Mouse (Mus musculus) forebrain, embryonic 12.5 days (tissue): ENCODE results near the gene Gpr1. TPM values are rescaled to one million over a fixed set of nuclear protein-coding genes. Genes with fewer than 3 reads are reported as not detected.

Source experiments
- ATAC-seq: fragments of 200-750 bp; cut with Nextera tagmentation; 2 replicates; pipeline ENCODE4 v1.8.0; 2017; ENCODE audit warnings: moderate TSS enrichment; ENCODE audit not compliant: low FRiP score
- H3K27ac ChIP-seq: fragments of 300-500 bp; sonication (generic); 2 replicates; pipeline ENCODE4 v1.5.1; 2016; ENCODE audit warnings: mild to moderate bottlenecking
- H3K27me3 ChIP-seq: fragments of 300-500 bp; sonication (generic); 2 replicates; pipeline ENCODE4 v1.6.1; 2016; ENCODE audit warnings: mild to moderate bottlenecking
- H3K36me3 ChIP-seq: fragments of 300-500 bp; sonication (generic); replicated peaks from 2 replicates; pipeline ENCODE4 v1.6.1; 2016; ENCODE audit warnings: mild to moderate bottlenecking
- H3K4me1 ChIP-seq: fragments of 300-500 bp; sonication (generic); 2 replicates; pipeline ENCODE4 v1.6.1; 2016
- H3K4me2 ChIP-seq: fragments of 300-500 bp; sonication (generic); 2 replicates; pipeline ENCODE4 v1.6.1; 2016; ENCODE audit warnings: mild to moderate bottlenecking, moderate library complexity
- H3K4me3 ChIP-seq: fragments of 300-500 bp; sonication (generic); replicated peaks from 2 replicates; pipeline ENCODE4 v1.5.1; 2016; ENCODE audit warnings: mild to moderate bottlenecking
- H3K9ac ChIP-seq: fragments of 300-500 bp; sonication (generic); 2 replicates; pipeline ENCODE4 v1.6.1; 2016; ENCODE audit warnings: mild to moderate bottlenecking
- H3K9me3 ChIP-seq: fragments of 300-500 bp; sonication (generic); 2 replicates; pipeline ENCODE4 v1.6.1; 2016
- WGBS: fragments of 180-500 bp; shearing (Covaris S2); methylation state at CpG from one replicate; pipeline ENCODE4 v1.1.7; 2016; 5-methylcytosine and 5-hydroxymethylcytosine counted together
- polyA plus RNA-seq: library from polyadenylated mRNA; unstranded; fragments of >200 nt; fragmentation: Nextera tagmentation; extraction: Ambion mirVana; gene quantifications from 2 replicates; pipeline ENCODE4 v1.2.1, GENCODE M21; 2016

Gpr1 gene
- polyA plus RNA-seq, 1 experiment from 2014 or later: 0.59 TPM

DNA sequence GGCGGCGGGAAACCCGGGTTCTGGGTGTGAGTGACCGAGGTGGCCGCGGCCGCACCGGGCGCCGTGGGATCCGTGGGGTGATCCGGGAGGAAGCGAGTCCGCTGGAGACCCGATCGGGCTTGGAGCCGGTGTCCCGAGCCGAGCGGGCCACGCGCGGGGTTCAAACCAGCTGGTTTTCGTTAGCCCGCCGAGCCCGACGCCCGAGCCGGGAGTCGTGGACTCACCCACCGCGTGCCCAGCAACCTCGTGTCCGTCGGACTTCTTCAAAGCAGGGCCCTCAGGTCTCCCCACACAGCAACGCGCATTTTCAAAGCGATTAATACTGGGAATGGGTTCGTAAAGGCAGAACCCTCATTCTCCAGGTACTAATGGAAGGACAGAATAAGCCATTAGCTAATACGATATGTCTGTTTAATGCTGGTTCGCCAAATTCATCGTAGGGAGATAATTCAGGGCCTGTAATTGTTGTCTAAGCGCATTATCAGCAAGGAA lies 34.1 kb upstream of the Gpr1 start:
- H3K27me3 ChIP-seq: peaks cover 49% of the 10 kb centered on the region
- H3K27ac ChIP-seq: peak overlapping the region; percentile 86
- H3K9me3 ChIP-seq: no peaks in the 10 kb centered on the region
- H3K4me2 ChIP-seq: peak overlapping the region; percentile 55
- H3K36me3 ChIP-seq: no peaks in the 10 kb centered on the region
- H3K4me1 ChIP-seq: peaks cover 36% of the 10 kb centered on the region
- H3K4me3 ChIP-seq: peak overlapping the region; percentile 38
- H3K9ac ChIP-seq: peak overlapping the region; percentile 43
- 2% methylated on average over 44 of the region's 44 CpGs for WGBS
- no peak for ATAC-seq

- Histone ChIP-seq H3K27ac (peak overlapping the region; percentile 86), H3K36me3 (no peaks in the 10 kb centered on the region), H3K9ac (peak overlapping the region; percentile 43), H3K9me3 (no peaks in the 10 kb centered on the region), H3K4me3 (peak overlapping the region; percentile 38), H3K4me1 (peaks cover 31% of the 10 kb centered on the region), H3K27me3 (peaks cover 48% of the 10 kb centered on the region), H3K4me2 (peak overlapping the region; percentile 55)
- ATAC-seq: peak; percentile 37; the same call in 1 of the 2 replicates
- WGBS: under 1% methylated on average over 18 of the region's 18 CpGs
These were observed 33.6 kb upstream of the Gpr1 start for GRCm38 (mm10) chr1:63247831-63248359.

DNA sequence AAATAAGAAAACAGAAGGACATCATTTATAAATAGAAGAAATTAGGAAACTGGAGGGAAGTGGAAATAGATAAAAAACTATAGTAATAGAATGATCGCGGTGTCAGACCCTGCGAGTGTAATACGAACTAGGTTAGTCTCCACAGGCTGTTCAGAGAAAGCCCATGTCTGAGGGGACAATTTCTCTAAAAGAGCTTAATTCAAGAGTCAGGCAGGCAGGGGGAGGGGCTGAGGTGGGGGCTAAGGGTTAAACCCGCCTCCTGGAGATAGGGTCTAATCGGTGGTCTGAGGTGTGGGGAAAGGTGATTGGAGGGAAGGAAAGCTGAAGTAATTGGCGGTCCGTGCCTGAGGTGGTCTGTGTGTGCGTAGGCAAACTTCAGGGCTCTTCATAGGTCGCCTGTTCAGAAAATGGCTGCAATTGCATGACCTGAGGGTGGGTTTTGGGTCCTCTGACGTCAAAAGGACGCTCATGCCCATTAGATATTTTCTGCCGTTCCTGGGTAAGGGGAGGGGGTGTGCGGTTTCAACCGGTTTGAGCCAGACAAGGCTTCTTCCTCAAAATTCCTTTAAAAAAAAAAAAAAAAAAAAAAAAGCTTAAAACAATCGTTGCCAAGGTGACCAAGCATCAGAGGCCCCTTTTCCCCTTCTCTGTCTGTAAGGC lies 32.6 kb upstream of the Gpr1 start:
- ATAC-seq: peak; percentile 90
- peak overlapping the region; percentile 55 for H3K4me2 ChIP-seq
- no peaks in the 10 kb centered on the region for H3K9me3 ChIP-seq
- WGBS: under 1% methylated on average over 16 of the region's 16 CpGs
- no peaks in the 10 kb centered on the region for H3K36me3 ChIP-seq
- no peak overlapping the region; the same call in 1 of the 2 replicates for H3K9ac ChIP-seq
- peaks cover 39% of the 10 kb centered on the region for H3K27me3 ChIP-seq
- peak overlapping the region; percentile 67 for H3K27ac ChIP-seq
- peak overlapping the region; percentile 23 for H3K4me3 ChIP-seq
- peaks cover 26% of the 10 kb centered on the region for H3K4me1 ChIP-seq

DNA sequence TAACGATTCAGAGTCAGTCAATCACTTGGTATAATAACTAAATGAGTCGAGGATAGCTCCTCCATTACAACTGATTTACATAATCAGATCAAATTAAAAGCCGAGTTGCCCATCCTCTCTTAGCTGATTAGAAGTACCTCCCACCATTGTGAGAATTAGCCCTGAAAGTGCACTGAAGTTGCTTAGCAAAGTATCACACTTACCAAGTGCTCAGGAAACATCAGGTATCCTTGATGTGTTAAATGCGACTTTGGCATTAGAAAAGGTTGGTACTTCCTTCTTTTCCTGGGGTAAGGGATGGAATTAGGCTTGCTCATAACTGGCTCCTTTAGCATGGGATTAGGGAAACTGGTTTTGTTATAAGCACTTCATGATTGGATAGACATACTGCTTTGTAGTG lies 29.5 kb upstream of the Gpr1 start:
- ATAC-seq: no peak
- Histone ChIP-seq H3K27ac (no peak overlapping the region), H3K4me2 (no peak overlapping the region), H3K4me1 (peaks cover 20% of the 10 kb centered on the region), H3K36me3 (no peaks in the 10 kb centered on the region), H3K27me3 (peaks cover 13% of the 10 kb centered on the region), H3K9ac (no peak overlapping the region), H3K4me3 (no peak overlapping the region), H3K9me3 (no peaks in the 10 kb centered on the region)
- 45% methylated on average over 4 of the region's 4 CpGs for WGBS

DNA sequence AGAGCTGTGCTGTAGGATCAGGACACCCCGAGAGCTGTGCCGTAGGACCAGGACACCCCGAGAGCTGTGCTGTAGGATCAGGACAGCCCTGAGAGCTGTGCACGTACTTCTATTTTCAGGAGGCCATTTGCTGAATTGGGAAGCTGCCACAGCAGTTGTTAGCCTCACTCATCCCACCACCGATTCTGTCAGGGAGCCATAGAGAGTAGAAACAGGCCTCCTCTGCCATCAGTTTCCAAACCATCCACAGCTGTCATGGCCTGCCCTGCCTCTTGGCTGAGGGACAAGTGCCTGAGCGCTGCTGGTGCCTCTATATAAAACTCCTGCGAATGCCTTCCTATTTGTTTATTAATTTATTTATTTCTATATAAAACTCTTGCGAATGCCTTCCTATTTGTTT lies 25.4 kb upstream of the Gpr1 start:
- no peak overlapping the region for H3K9ac ChIP-seq
- H3K9me3 ChIP-seq: no peaks in the 10 kb centered on the region
- no peak for ATAC-seq
- peaks cover 8% of the 10 kb centered on the region for H3K4me1 ChIP-seq
- no peak overlapping the region for H3K27ac ChIP-seq
- WGBS: 92% methylated on average over 8 of the region's 8 CpGs
- no peak overlapping the region for H3K4me2 ChIP-seq
- no peaks in the 10 kb centered on the region for H3K36me3 ChIP-seq
- no peak overlapping the region for H3K4me3 ChIP-seq
- 0 out of 2 replicates have a peak, but pooled peaks cover 3% of the 10 kb centered on the region for H3K27me3 ChIP-seq

DNA sequence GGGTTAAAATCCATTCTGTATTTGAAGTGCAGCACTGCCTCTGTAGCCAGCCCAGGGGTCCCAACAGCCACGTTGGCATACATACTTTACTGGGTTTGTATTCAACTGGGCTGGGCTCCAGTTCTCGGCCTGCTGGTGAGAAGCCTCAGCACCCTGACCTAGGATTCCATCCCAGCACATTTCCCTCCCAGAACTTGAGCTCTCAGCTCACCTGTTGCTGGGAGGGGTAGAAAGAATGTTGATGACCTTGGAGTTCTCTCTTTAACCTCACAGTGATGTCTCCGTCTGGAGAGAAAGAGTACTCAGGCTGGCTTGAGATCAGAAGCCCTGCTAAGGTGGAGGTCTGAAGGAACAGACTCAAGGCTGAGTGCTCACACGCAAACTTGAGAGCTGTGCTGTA lies 25.0 kb upstream of the Gpr1 start:
- H3K4me2 ChIP-seq: no peak overlapping the region
- no peak overlapping the region for H3K27ac ChIP-seq
- H3K9me3 ChIP-seq: no peaks in the 10 kb centered on the region
- 0 out of 2 replicates have a peak, but pooled peaks cover 3% of the 10 kb centered on the region for H3K27me3 ChIP-seq
- no peak overlapping the region for H3K4me3 ChIP-seq
- no peaks in the 10 kb centered on the region for H3K36me3 ChIP-seq
- no peak for ATAC-seq
- H3K4me1 ChIP-seq: peaks cover 8% of the 10 kb centered on the region
- no peak overlapping the region for H3K9ac ChIP-seq
- WGBS: 57% methylated on average over 4 of the region's 4 CpGs

DNA sequence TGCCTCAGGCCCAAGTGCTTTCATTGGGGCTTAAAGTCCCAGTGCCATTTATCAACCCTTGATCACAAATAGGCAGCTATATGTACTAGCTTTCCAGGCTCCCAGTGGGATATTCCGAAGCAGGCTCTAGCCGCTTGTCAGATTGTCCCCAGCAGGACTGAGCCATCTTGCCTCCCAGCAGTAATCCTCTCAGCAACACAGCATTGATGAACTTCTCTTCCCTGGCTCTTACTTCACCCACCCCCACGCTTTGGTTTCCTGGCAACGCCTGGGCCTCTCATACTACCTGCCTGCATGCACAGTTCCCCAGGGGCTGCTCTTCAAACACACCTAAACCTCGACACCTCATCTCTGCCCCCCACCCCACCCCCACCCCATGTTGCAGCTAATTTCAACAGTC lies 23.0 kb upstream of the Gpr1 start:
- H3K36me3 ChIP-seq: no peaks in the 10 kb centered on the region
- WGBS: 12% methylated on average over 5 of the region's 5 CpGs
- peak; percentile 41; the same call in 1 of the 2 replicates for ATAC-seq
- no peak overlapping the region for H3K9ac ChIP-seq
- H3K9me3 ChIP-seq: no peaks in the 10 kb centered on the region
- no peak overlapping the region for H3K4me3 ChIP-seq
- peaks cover 8% of the 10 kb centered on the region for H3K4me1 ChIP-seq
- no peak overlapping the region for H3K4me2 ChIP-seq
- H3K27me3 ChIP-seq: no peaks in the 10 kb centered on the region
- H3K27ac ChIP-seq: no peak overlapping the region

- ATAC-seq: no peak
- Histone ChIP-seq H3K36me3 (no peaks in the 10 kb centered on the region), H3K4me1 (peaks cover 3% of the 10 kb centered on the region; the same call in 1 of the 2 replicates), H3K4me3 (no peak overlapping the region), H3K9ac (no peak overlapping the region), H3K4me2 (no peak overlapping the region), H3K27ac (no peak overlapping the region), H3K9me3 (no peaks in the 10 kb centered on the region), H3K27me3 (no peaks in the 10 kb centered on the region)
- 85% methylated on average over 5 of the region's 5 CpGs for WGBS
These were observed 12.9 kb upstream of the Gpr1 start for GRCm38 (mm10) chr1:63227241-63227640.

GRCm38 (mm10) chr1:63225890-63226289 lies 11.5 kb upstream of the Gpr1 start:
- WGBS: 8% methylated on average over 7 of the region's 7 CpGs
- ATAC-seq: no peak
- no peaks in the 10 kb centered on the region for H3K27me3 ChIP-seq
- no peak overlapping the region for H3K27ac ChIP-seq
- peaks cover 3% of the 10 kb centered on the region; the same call in 1 of the 2 replicates for H3K4me1 ChIP-seq
- H3K36me3 ChIP-seq: no peaks in the 10 kb centered on the region
- H3K9me3 ChIP-seq: no peaks in the 10 kb centered on the region
- H3K4me3 ChIP-seq: no peak overlapping the region
- H3K4me2 ChIP-seq: no peak overlapping the region
- H3K9ac ChIP-seq: no peak overlapping the region

- Histone ChIP-seq H3K27ac (no peak overlapping the region), H3K36me3 (no peaks in the 10 kb centered on the region), H3K9me3 (no peaks in the 10 kb centered on the region), H3K27me3 (no peaks in the 10 kb centered on the region), H3K4me3 (no peak overlapping the region), H3K4me1 (peaks cover 3% of the 10 kb centered on the region; the same call in 1 of the 2 replicates), H3K4me2 (no peak overlapping the region), H3K9ac (no peak overlapping the region)
- 90% methylated on average over 4 of the region's 4 CpGs for WGBS
- no peak for ATAC-seq
These were observed 10.7 kb upstream of the Gpr1 start for GRCm38 (mm10) chr1:63225009-63225408.

DNA sequence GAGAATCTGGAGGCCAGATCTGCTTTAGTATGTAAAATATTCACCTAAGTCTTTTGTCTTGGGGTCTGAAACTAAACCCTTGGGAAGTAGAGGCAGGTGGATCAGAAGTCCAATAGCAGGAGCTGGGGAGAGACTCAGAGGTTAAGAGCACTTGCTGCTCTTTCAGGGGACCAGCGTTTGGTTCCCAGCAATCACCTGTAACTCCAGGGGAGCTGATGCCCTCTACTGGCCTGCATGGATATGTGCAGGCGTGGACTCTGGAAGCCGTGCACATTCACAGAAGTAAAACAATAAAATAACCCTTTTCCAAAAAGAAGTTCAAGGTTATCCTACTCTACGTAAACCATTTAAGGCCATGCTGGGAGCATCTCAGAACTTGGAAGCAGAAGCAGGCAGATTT lies 4.9 kb upstream of the Gpr1 start:
- no peak overlapping the region for H3K27ac ChIP-seq
- WGBS: 93% methylated on average over 4 of the region's 4 CpGs
- H3K9me3 ChIP-seq: peaks cover 5% of the 10 kb centered on the region; the same call in 1 of the 2 replicates
- no peaks in the 10 kb centered on the region for H3K27me3 ChIP-seq
- peaks cover 7% of the 10 kb centered on the region; the same call in 1 of the 2 replicates for H3K4me1 ChIP-seq
- no peaks in the 10 kb centered on the region for H3K36me3 ChIP-seq
- H3K4me3 ChIP-seq: no peak overlapping the region
- no peak for ATAC-seq
- no peak overlapping the region for H3K4me2 ChIP-seq
- no peak overlapping the region for H3K9ac ChIP-seq

GRCm38 (mm10) chr1:63214631-63215030 lies 288 bp upstream of the Gpr1 start:
- Histone ChIP-seq H3K27ac (0 out of 2 replicates have a peak overlapping the region, but pooled peaks have one; percentile 13), H3K4me1 (peaks cover 18% of the 10 kb centered on the region), H3K9me3 (peaks cover 5% of the 10 kb centered on the region; the same call in 1 of the 2 replicates), H3K27me3 (no peaks in the 10 kb centered on the region), H3K4me3 (no peak overlapping the region), H3K9ac (no peak overlapping the region), H3K36me3 (no peaks in the 10 kb centered on the region), H3K4me2 (no peak overlapping the region)
- 0 out of 2 replicates have a peak, but pooled peaks have one; percentile 36 for ATAC-seq
- WGBS: 51% methylated on average over 7 of the region's 7 CpGs
